Mouse (Mus musculus) CH12.LX (cell line): ENCODE results near the gene Agpat4.

Experiments used
- CTCF ChIP-seq, 2 experiments: IDR thresholded peaks in 1 of 2; conservative IDR thresholded peaks in 1 of 2; 2 replicates each; pipeline ENCODE4 v1.5.1; 2011 to 2012; ENCODE audit warnings: low read depth in 2 of 2, low read length in 2 of 2, improper control_type of control experiment in 1 of 2, inconsistent platforms in 1 of 2, mild to moderate bottlenecking in 1 of 2, moderate library complexity in 1 of 2
- POLR2A ChIP-seq: IDR thresholded peaks from 2 replicates; pipeline ENCODE4 v1.6.1; 2011; ENCODE audit warnings: low read depth, mild to moderate bottlenecking, improper control_type of control experiment, low read length
- TBP ChIP-seq: conservative IDR thresholded peaks from 2 replicates; pipeline ENCODE4 v1.6.1; 2011; ENCODE audit warnings: low read depth, low read length, improper control_type of control experiment
- USF1 ChIP-seq: IDR thresholded peaks from 2 replicates; pipeline ENCODE4 v1.6.1; 2014; ENCODE audit warnings: low read depth, mild to moderate bottlenecking, inconsistent platforms, low read length, improper control_type of control experiment
- ZNF384 ChIP-seq: IDR thresholded peaks from 2 replicates; pipeline ENCODE4 v1.6.1; 2012; ENCODE audit warnings: low read depth, low read length, improper control_type of control experiment, inconsistent platforms

GRCm38 (mm10) chr17:12226551-12226950 lies 108.0 kb downstream of the Agpat4 start:
- TF ChIP-seq POLR2A (no peak), CTCF (conservative IDR thresholded peaks at IDR 0.05 in 1 of 2, IDR thresholded peaks at IDR 0.05 in 1 of 2; ENCODE audit: low read depth in 2 of 2, low read length in 2 of 2) (peak; percentile 19 to 75; a peak in 3 of 4 replicates), ZNF384 (no peak), USF1 (no peak), TBP (no peak)
